Mouse (Mus musculus) kidney, embryonic 15.5 days (tissue): Measurements from ENCODE around the gene Acod1. TPM values are rescaled to one million over a fixed set of nuclear protein-coding genes. Genes with fewer than 3 reads are reported as not detected.

Experiments used
- ATAC-seq: fragments of 200-750 bp; cut with Nextera tagmentation; replicated peaks from 2 replicates; pipeline ENCODE4 v1.8.0; 2017; ENCODE audit warnings: moderate TSS enrichment; ENCODE audit not compliant: low FRiP score
- H3K27ac ChIP-seq: fragments of 300-500 bp; sonication (generic); 2 replicates; pipeline ENCODE4 v1.5.1; 2015; ENCODE audit warnings: mild to moderate bottlenecking, inconsistent platforms
- H3K27me3 ChIP-seq: fragments of 300-500 bp; sonication (generic); 2 replicates; pipeline ENCODE4 v1.6.1; 2015; ENCODE audit warnings: inconsistent platforms
- H3K36me3 ChIP-seq: fragments of 300-500 bp; sonication (generic); 2 replicates; pipeline ENCODE4 v1.6.1; 2015; ENCODE audit warnings: inconsistent platforms
- H3K4me1 ChIP-seq: fragments of 300-500 bp; sonication (generic); 2 replicates; pipeline ENCODE4 v1.6.1; 2015; ENCODE audit warnings: inconsistent platforms
- H3K4me2 ChIP-seq: fragments of 300-500 bp; sonication (generic); 2 replicates; pipeline ENCODE4 v1.6.1; 2015; ENCODE audit warnings: moderate library complexity, mild to moderate bottlenecking, inconsistent platforms
- H3K4me3 ChIP-seq: fragments of 300-500 bp; sonication (generic); replicated peaks from 2 replicates; pipeline ENCODE4 v1.5.1; 2015; ENCODE audit warnings: mild to moderate bottlenecking, inconsistent platforms
- H3K9ac ChIP-seq: fragments of 300-500 bp; sonication (generic); 2 replicates; pipeline ENCODE4 v1.6.1; 2015; ENCODE audit warnings: mild to moderate bottlenecking, inconsistent platforms
- H3K9me3 ChIP-seq: fragments of 300-500 bp; sonication (generic); replicated peaks from 2 replicates; pipeline ENCODE4 v1.6.1; 2016; ENCODE audit warnings: inconsistent platforms
- WGBS: fragments of 180-500 bp; shearing (Covaris S2); methylation state at CpG from one replicate; pipeline ENCODE4 v1.1.7; 2015; ENCODE audit warnings: mixed read lengths; 5-methylcytosine and 5-hydroxymethylcytosine counted together
- polyA plus RNA-seq: library from polyadenylated mRNA; unstranded; fragments of >200 nt; fragmentation: Nextera tagmentation; extraction: Ambion mirVana; gene quantifications from 2 replicates; pipeline ENCODE4 v1.2.1, GENCODE M21; 2015

The Acod1 gene
- polyA plus RNA-seq, 1 experiment from 2014 or later: not detected

- Histone ChIP-seq H3K4me2 (no peak overlapping the region), H3K4me3 (no peak overlapping the region), H3K9me3 (no peaks in the 10 kb centered on the region), H3K27ac (no peak overlapping the region), H3K9ac (no peak overlapping the region), H3K27me3 (no peaks in the 10 kb centered on the region), H3K4me1 (peaks cover 26% of the 10 kb centered on the region), H3K36me3 (peaks cover 39% of the 10 kb centered on the region)
- ATAC-seq: no peak
- WGBS: 75% methylated on average over 6 of the region's 6 CpGs
These were observed 49.8 kb downstream of the Acod1 start for GRCm38 (mm10) chr14:103096621-103097020.

- Histone ChIP-seq H3K36me3 (peaks cover 28% of the 10 kb centered on the region), H3K27ac (peak overlapping the region; percentile 99), H3K9ac (peak overlapping the region; percentile 99), H3K4me3 (peak overlapping the region; percentile 97), H3K4me2 (peak overlapping the region; percentile 66), H3K9me3 (no peaks in the 10 kb centered on the region), H3K27me3 (no peaks in the 10 kb centered on the region), H3K4me1 (peaks cover 26% of the 10 kb centered on the region)
- ATAC-seq: no peak
- 2% methylated on average over 2 of the region's 2 CpGs for WGBS
These were observed 51.4 kb downstream of the Acod1 start for GRCm38 (mm10) chr14:103098213-103098586.

- Histone ChIP-seq H3K27me3 (no peaks in the 10 kb centered on the region), H3K4me3 (peak overlapping the region; percentile 97), H3K27ac (peak overlapping the region; percentile 99), H3K4me1 (peaks cover 22% of the 10 kb centered on the region), H3K9me3 (no peaks in the 10 kb centered on the region), H3K4me2 (peak overlapping the region; percentile 66), H3K36me3 (peaks cover 24% of the 10 kb centered on the region), H3K9ac (peak overlapping the region; percentile 99)
- WGBS: under 1% methylated on average over 81 of the region's 86 CpGs
- peak; percentile 77 for ATAC-seq
These were observed 51.9 kb downstream of the Acod1 start for GRCm38 (mm10) chr14:103098587-103099235.

- WGBS: under 1% methylated on average over 86 of the region's 88 CpGs
- peaks cover 19% of the 10 kb centered on the region for H3K36me3 ChIP-seq
- no peaks in the 10 kb centered on the region for H3K9me3 ChIP-seq
- H3K27me3 ChIP-seq: no peaks in the 10 kb centered on the region
- peak within 1 kb of the TSS; percentile 97 for H3K4me3 ChIP-seq
- H3K27ac ChIP-seq: peak within 1 kb of the TSS; percentile 99
- peak within 1 kb of the TSS; percentile 99 for H3K9ac ChIP-seq
- peaks cover 16% of the 10 kb centered on the region for H3K4me1 ChIP-seq
- peak within 1 kb of the TSS; percentile 66 for H3K4me2 ChIP-seq
- ATAC-seq: peak; percentile 95
These were observed 52.6 kb downstream of the Acod1 start, which contains the start of gene Fbxl3 for GRCm38 (mm10) chr14:103099238-103099933. Gene Fbxl3 (minus strand): TSS chr14:103099566.

GRCm38 (mm10) chr14:103100296-103100695 is 53.5 kb downstream of the Acod1 start:
- Histone ChIP-seq H3K27me3 (no peaks in the 10 kb centered on the region), H3K4me3 (no peak overlapping the region), H3K4me1 (peaks cover 15% of the 10 kb centered on the region), H3K9me3 (no peaks in the 10 kb centered on the region), H3K9ac (no peak overlapping the region), H3K27ac (0 out of 2 replicates have a peak overlapping the region, but pooled peaks have one; percentile 27), H3K4me2 (peak overlapping the region; percentile 63), H3K36me3 (peaks cover 12% of the 10 kb centered on the region)
- WGBS: 84% methylated on average over 13 of the region's 13 CpGs
- no peak for ATAC-seq

GRCm38 (mm10) chr14:103101171-103101570 is 54.4 kb downstream of the Acod1 start:
- H3K9ac ChIP-seq: no peak overlapping the region
- H3K27me3 ChIP-seq: no peaks in the 10 kb centered on the region
- H3K36me3 ChIP-seq: peaks cover 6% of the 10 kb centered on the region; the same call in 1 of the 2 replicates
- ATAC-seq: no peak
- no peaks in the 10 kb centered on the region for H3K9me3 ChIP-seq
- WGBS: 65% methylated on average over 3 of the region's 3 CpGs
- H3K4me3 ChIP-seq: no peak overlapping the region
- H3K4me2 ChIP-seq: no peak overlapping the region
- no peak overlapping the region for H3K27ac ChIP-seq
- H3K4me1 ChIP-seq: peaks cover 15% of the 10 kb centered on the region

GRCm38 (mm10) chr14:103102246-103102645 is 55.5 kb downstream of the Acod1 start:
- Histone ChIP-seq H3K9ac (no peak overlapping the region), H3K9me3 (no peaks in the 10 kb centered on the region), H3K27ac (peak overlapping the region; percentile 18; the same call in 1 of the 2 replicates), H3K4me1 (peaks cover 10% of the 10 kb centered on the region), H3K4me2 (no peak overlapping the region), H3K36me3 (no peaks in the 10 kb centered on the region), H3K4me3 (no peak overlapping the region), H3K27me3 (no peaks in the 10 kb centered on the region)
- WGBS: 55% methylated on average over 6 of the region's 6 CpGs
- ATAC-seq: 0 out of 2 replicates have a peak, but pooled peaks have one; percentile 9

- WGBS: 72% methylated on average over 10 of the region's 10 CpGs
These were observed 56.1 kb downstream of the Acod1 start for GRCm38 (mm10) chr14:103102731-103103335.

More at GRCm38 (mm10) chr14:103102731-103103335, 56.1 kb downstream of the Acod1 start:
- Histone ChIP-seq H3K4me2 (no peak overlapping the region), H3K27me3 (no peaks in the 10 kb centered on the region), H3K4me1 (peaks cover 6% of the 10 kb centered on the region), H3K27ac (no peak overlapping the region), H3K36me3 (no peaks in the 10 kb centered on the region), H3K4me3 (no peak overlapping the region), H3K9ac (no peak overlapping the region), H3K9me3 (no peaks in the 10 kb centered on the region)
- no peak for ATAC-seq

Other genes with a start within 250 kb of the Acod1 start
- gene Kctd12, start 64.3 kb upstream of the Acod1 start, polyA plus RNA-seq: 11.0 and 11.2 TPM in 2 replicates
- 33.9 and 34.6 TPM in 2 replicates for gene Cln5, start 23.2 kb downstream of the Acod1 start, polyA plus RNA-seq
- 22.8 and 23.9 TPM in 2 replicates for gene Fbxl3, start 52.6 kb downstream of the Acod1 start, polyA plus RNA-seq